Mouse (Mus musculus): ENCODE data around the gene Fam8a1.

Fam8a1 gene

GRCm38 (mm10) chr13:46674601-46675000 lies 5.3 kb downstream of the Fam8a1 start:
- DNase-seq (ENCODE audit: low spot score) = no peak

GRCm38 (mm10) chr13:46677721-46678120 lies 8.4 kb downstream of the Fam8a1 start:
- no peak for DNase-seq (ENCODE audit: low spot score)

GRCm38 (mm10) chr13:46682921-46683320 lies 13.6 kb downstream of the Fam8a1 start:
- DNase-seq (ENCODE audit: low spot score) = no peak

- DNase-seq (ENCODE audit: low spot score) = no peak
Observed at GRCm38 (mm10) chr13:46683370-46683769, 14.0 kb downstream of the Fam8a1 start.

GRCm38 (mm10) chr13:46690559-46691241 lies 21.4 kb downstream of the Fam8a1 start:
- no peak for DNase-seq (ENCODE audit: low spot score)

GRCm38 (mm10) chr13:46695296-46695908 lies 26.1 kb downstream of the Fam8a1 start:
- DNase-seq (ENCODE audit: low spot score) = no peak

GRCm38 (mm10) chr13:46695932-46696331 lies 26.6 kb downstream of the Fam8a1 start:
- no peak for DNase-seq (ENCODE audit: low spot score)

- DNase-seq (ENCODE audit: low spot score) = no peak
Observed at GRCm38 (mm10) chr13:46696788-46697187, 27.5 kb downstream of the Fam8a1 start.

- DNase-seq (ENCODE audit: low spot score) = no peak
Observed at GRCm38 (mm10) chr13:46699372-46699771, 30.1 kb downstream of the Fam8a1 start.

- no peak for DNase-seq (ENCODE audit: low spot score)
Observed at GRCm38 (mm10) chr13:46701486-46701885, 32.2 kb downstream of the Fam8a1 start.

- DNase-seq (ENCODE audit: low spot score) = no peak
Observed at GRCm38 (mm10) chr13:46703138-46703537, 33.8 kb downstream of the Fam8a1 start.

- no peak for DNase-seq (ENCODE audit: low spot score)
Observed at GRCm38 (mm10) chr13:46713486-46713885, 44.2 kb downstream of the Fam8a1 start.

- no peak for DNase-seq (ENCODE audit: low spot score)
Observed at GRCm38 (mm10) chr13:46715976-46716639, 46.8 kb downstream of the Fam8a1 start.

GRCm38 (mm10) chr13:46718893-46719400 lies 49.6 kb downstream of the Fam8a1 start:
- DNase-seq (ENCODE audit: low spot score) = no peak

GRCm38 (mm10) chr13:46721009-46721408 lies 51.7 kb downstream of the Fam8a1 start:
- DNase-seq (ENCODE audit: low spot score) = no peak

GRCm38 (mm10) chr13:46724371-46724770 lies 55.0 kb downstream of the Fam8a1 start:
- DNase-seq (ENCODE audit: low spot score) = no peak

- DNase-seq (ENCODE audit: low spot score) = no peak
Observed at GRCm38 (mm10) chr13:46725227-46725626, 55.9 kb downstream of the Fam8a1 start.

GRCm38 (mm10) chr13:46726288-46727037 lies 57.1 kb downstream of the Fam8a1 start:
- DNase-seq (ENCODE audit: low spot score) = no peak

- peak; percentile 41 for DNase-seq (ENCODE audit: low spot score)
Observed at GRCm38 (mm10) chr13:46727038-46727836, 57.9 kb downstream of the Fam8a1 start.

Data from left cerebral cortex, adult 11 months (tissue).